Mouse (Mus musculus) G1E (cell line): Measurements from ENCODE around the gene 1700029I15Rik. TPM values are rescaled to one million over a fixed set of nuclear protein-coding genes. Genes with fewer than 3 reads are reported as not detected.

Source experiments
- ATAC-seq: 2 replicates; pipeline ENCODE4 v1.8.0; 2016; ENCODE audit warnings: mild to moderate bottlenecking; ENCODE audit not compliant: insufficient number of reproducible peaks, poor library complexity, low FRiP score, severe bottlenecking; ENCODE audit errors: extremely low read depth
- DNase-seq: peaks from one replicate; pipeline ENCODE4 v3.0.0; 2012; ENCODE audit warnings: low spot score
- H3K27me3 ChIP-seq: 2 replicates; pipeline ENCODE4 v1.6.1; 2012; ENCODE audit warnings: mild to moderate bottlenecking, low read length, inconsistent platforms; ENCODE audit not compliant: insufficient read depth
- H3K36me3 ChIP-seq: replicated peaks from 2 replicates; pipeline ENCODE3; 2012; ENCODE audit warnings: mild to moderate bottlenecking, inconsistent platforms
- H3K4me1 ChIP-seq: 2 replicates; pipeline ENCODE4 v1.6.1; 2012; ENCODE audit warnings: low read depth, low read length, inconsistent platforms, mixed read lengths; ENCODE audit not compliant: insufficient read depth
- H3K4me3 ChIP-seq: 2 replicates; pipeline ENCODE4 v1.5.1; 2012; ENCODE audit warnings: low read depth, mild to moderate bottlenecking, inconsistent platforms, low read length, moderate library complexity, mixed read lengths
- H3K9me3 ChIP-seq: replicated peaks from 2 replicates; pipeline ENCODE4 v1.6.1; 2012; ENCODE audit warnings: inconsistent platforms
- CTCF ChIP-seq: IDR thresholded peaks from 2 replicates; pipeline ENCODE4 v1.5.1; 2012; ENCODE audit warnings: low read depth, low read length, inconsistent platforms, mixed read lengths
- GATA1 ChIP-seq: IDR thresholded peaks from 2 replicates; pipeline ENCODE4 v1.6.1; 2012; ENCODE audit warnings: borderline replicate concordance, low read length, inconsistent platforms, mixed read lengths
- GATA2 ChIP-seq: IDR thresholded peaks from 2 replicates; pipeline ENCODE4 v1.6.1; 2012; ENCODE audit warnings: low read depth, low read length, inconsistent platforms, borderline replicate concordance
- POLR2AphosphoS5 ChIP-seq: IDR thresholded peaks from 2 replicates; pipeline ENCODE4 v1.6.1; 2012; ENCODE audit warnings: low read depth, low read length, inconsistent platforms; ENCODE audit not compliant: insufficient replicate concordance
- TAL1 ChIP-seq: conservative IDR thresholded peaks from 2 replicates; pipeline ENCODE4 v1.6.1; 2012; ENCODE audit warnings: low read depth, low read length, inconsistent platforms, mixed read lengths
- polyA plus RNA-seq: library from polyadenylated mRNA; stranded (reverse); fragments of >175 nt; gene quantifications from 2 replicates; pipeline ENCODE4 v1.2.3, GENCODE M21; 2012
- total RNA-seq, 2 experiments: library from RNA; stranded (forward) in 1 of 2; stranded (reverse) in 1 of 2; fragments of 200-1000 nt in 1 of 2; fragments of >200 nt in 1 of 2; fragmentation: Nextera tagmentation in 1 of 2; gene quantifications; 2 replicates each; pipeline ENCODE4 v1.2.3; 2014 to 2017

The 1700029I15Rik gene
- total and polyA plus RNA-seq, 3 experiments = 0.55 to 0.93 TPM; not detected in 1

- Histone ChIP-seq H3K4me1 (peaks cover 20% of the 10 kb centered on the region; the same call in 1 of the 2 replicates), H3K27me3 (peaks cover 78% of the 10 kb centered on the region), H3K9me3 (no peaks in the 10 kb centered on the region), H3K36me3 (peaks cover 19% of the 10 kb centered on the region), H3K4me3 (no peak overlapping the region)
- TF ChIP-seq GATA1 (no peak), CTCF (no peak), POLR2AphosphoS5 (no peak), GATA2 (no peak), TAL1 (no peak)
- DNase-seq (no peak), ATAC-seq (no peak)
These were observed 4.7 kb downstream of the 1700029I15Rik start for GRCm38 (mm10) chr2:92386821-92387570.

GRCm38 (mm10) chr2:92387646-92388045 is 5.3 kb downstream of the 1700029I15Rik start:
- H3K9me3 ChIP-seq = no peaks in the 10 kb centered on the region
- peaks cover 84% of the 10 kb centered on the region for H3K27me3 ChIP-seq
- DNase-seq (no peak), ATAC-seq (no peak)
- peaks cover 20% of the 10 kb centered on the region; the same call in 1 of the 2 replicates for H3K4me1 ChIP-seq
- no peak for TF ChIP-seq GATA2
- no peak for TF ChIP-seq GATA1
- no peak for TF ChIP-seq CTCF
- no peak for TF ChIP-seq POLR2AphosphoS5
- no peak for TF ChIP-seq TAL1
- H3K4me3 ChIP-seq = no peak overlapping the region
- H3K36me3 ChIP-seq = peaks cover 12% of the 10 kb centered on the region

GRCm38 (mm10) chr2:92388081-92388517 is 5.8 kb downstream of the 1700029I15Rik start:
- no peak for DNase-seq
- Histone ChIP-seq H3K27me3 (peaks cover 89% of the 10 kb centered on the region), H3K4me3 (no peak overlapping the region), H3K9me3 (no peaks in the 10 kb centered on the region), H3K4me1 (peaks cover 22% of the 10 kb centered on the region), H3K36me3 (peaks cover 8% of the 10 kb centered on the region)
- ATAC-seq = no peak
- TF ChIP-seq POLR2AphosphoS5 (no peak), CTCF (no peak), GATA1 (no peak), GATA2 (no peak), TAL1 (no peak)

GRCm38 (mm10) chr2:92388891-92389641 is 6.7 kb downstream of the 1700029I15Rik start:
- Histone ChIP-seq H3K9me3 (no peaks in the 10 kb centered on the region), H3K4me1 (peaks cover 24% of the 10 kb centered on the region), H3K27me3 (peaks cover 98% of the 10 kb centered on the region), H3K4me3 (no peak overlapping the region), H3K36me3 (no peaks in the 10 kb centered on the region)
- DNase-seq = no peak
- no peak for ATAC-seq
- TF ChIP-seq CTCF (no peak), POLR2AphosphoS5 (no peak), TAL1 (no peak), GATA1 (no peak), GATA2 (no peak)

GRCm38 (mm10) chr2:92389645-92390044 is 7.3 kb downstream of the 1700029I15Rik start:
- Histone ChIP-seq H3K9me3 (no peaks in the 10 kb centered on the region), H3K27me3 (peaks cover 98% of the 10 kb centered on the region), H3K4me3 (no peak overlapping the region), H3K4me1 (peaks cover 21% of the 10 kb centered on the region), H3K36me3 (no peaks in the 10 kb centered on the region)
- DNase-seq (no peak), ATAC-seq (no peak)
- TF ChIP-seq GATA1 (no peak), GATA2 (no peak), CTCF (no peak), TAL1 (no peak), POLR2AphosphoS5 (no peak)

- no peaks in the 10 kb centered on the region for H3K9me3 ChIP-seq
- DNase-seq (no peak), ATAC-seq (no peak)
- no peak for TF ChIP-seq CTCF
- TF ChIP-seq POLR2AphosphoS5 = no peak
- no peak for TF ChIP-seq TAL1
- no peak for TF ChIP-seq GATA2
- TF ChIP-seq GATA1 = no peak
- peaks cover 99% of the 10 kb centered on the region for H3K27me3 ChIP-seq
- H3K36me3 ChIP-seq = no peaks in the 10 kb centered on the region
- no peak overlapping the region for H3K4me3 ChIP-seq
- H3K4me1 ChIP-seq = peaks cover 16% of the 10 kb centered on the region
These were observed 8.0 kb downstream of the 1700029I15Rik start for GRCm38 (mm10) chr2:92390206-92390930.
